Comparison of ENCODE assay signal across 29 mouse cellular contexts in the genomic region with DNA sequence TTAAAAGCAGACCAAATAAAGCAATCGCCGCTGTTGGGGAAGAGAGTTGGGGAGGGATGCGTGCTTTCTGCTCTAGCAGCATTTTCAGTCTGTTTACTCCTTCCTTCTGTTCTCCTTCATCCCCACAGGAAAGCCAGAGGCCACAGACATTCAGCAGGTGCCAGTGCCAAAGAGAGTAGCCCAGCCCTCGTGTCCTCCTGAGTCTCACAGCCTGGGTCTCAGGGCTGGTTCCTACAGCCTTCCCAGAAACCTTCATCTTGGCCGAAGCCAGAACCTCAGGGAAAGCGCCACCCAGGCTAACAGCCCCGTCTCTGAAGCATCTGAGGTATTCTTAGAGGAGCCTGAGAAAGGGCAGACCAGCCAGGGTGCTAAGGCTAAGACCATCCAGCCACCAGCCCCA. TPM values are rescaled to one million over a fixed set of nuclear protein-coding genes. Genes with fewer than 3 reads are reported as not detected.
DNase-seq lines count a peak whose midpoint lies in the region; ATAC-seq and TF ChIP-seq lines count a peak whose summit lies in the region.
"Had no signal": no experiment of that assay in that cellular context is flagged by ENCODE, and none has a peak within 500 bp of the region (broad histone marks: within the 10 kb centered on the region; RNA-seq: fewer than 3 reads in every experiment).

No protein-coding gene starts in this region.

- DNase-seq in heart, postnatal 10 days = no peak
- DNase-seq in midbrain, embryonic 11.5 days (ENCODE audit: low spot score, missing footprints) = peak; percentile 69
- no peak for DNase-seq in liver, embryonic 14.5 days (ENCODE audit: low read depth in 3 of 3, low spot score in 3 of 3)
- no peak for DNase-seq in gastrocnemius, postnatal 10 days
- DNase-seq in cerebellum, postnatal 4 days (ENCODE audit: low spot score in 2 of 2) = no peak
- DNase-seq: adrenal gland, postnatal 14 days; B cell, adult 2 months; cerebellum, adult 9-10 months; gastrocnemius, postnatal 36 days; heart, postnatal 36 days; kidney, adult 9 months; kidney, postnatal 14 days; lung, adult 18-20 months; lung, postnatal 10 days had no signal

- no peak for TF ChIP-seq EP300 in liver, embryonic 14.5 days (IDR thresholded peaks at IDR 0.05; ENCODE audit: low read depth)

- no peak for ATAC-seq in heart, embryonic 12.5 days (ENCODE audit: insufficient number of reproducible peaks, low FRiP score)
- ATAC-seq in midbrain, embryonic 11.5 days (ENCODE audit: low FRiP score) = no peak
- ATAC-seq in midbrain, embryonic 13.5 days = no peak
- no peak for ATAC-seq in liver, embryonic 14.5 days (ENCODE audit: insufficient read depth)
- ATAC-seq: intestine, embryonic 15.5 days had no signal

- no peaks in the 10 kb centered on the region for H3K9me3 ChIP-seq in heart, embryonic 12.5 days (replicated peaks)
- no peaks in the 10 kb centered on the region for H3K9me3 ChIP-seq in midbrain, embryonic 11.5 days (ENCODE audit: control insufficient read depth, low read length)
- no peaks in the 10 kb centered on the region for H3K9me3 ChIP-seq in midbrain, embryonic 13.5 days
- H3K9me3 ChIP-seq in liver, embryonic 14.5 days (ENCODE audit: control insufficient read depth, low read length) = no peaks in the 10 kb centered on the region
- H3K9me3 ChIP-seq: embryonic facial prominence, embryonic 15.5 days; hindbrain, embryonic 15.5 days; intestine, embryonic 15.5 days; midbrain, embryonic 12.5 days had no signal

- 86% methylated on average over 7 of the region's 7 CpGs for WGBS in heart, embryonic 12.5 days
- 83% methylated on average over 7 of the region's 7 CpGs for WGBS in midbrain, embryonic 11.5 days
- 81% methylated on average over 7 of the region's 7 CpGs for WGBS in midbrain, embryonic 13.5 days
- WGBS in liver, embryonic 14.5 days (ENCODE audit: insufficient replicate concordance) = 74% methylated on average over 7 of the region's 7 CpGs

- no peak overlapping the region for H3K4me2 ChIP-seq in heart, embryonic 12.5 days
- no peak overlapping the region for H3K4me2 ChIP-seq in midbrain, embryonic 11.5 days
- H3K4me2 ChIP-seq in midbrain, embryonic 13.5 days (replicated peaks) = no peak overlapping the region
- peak overlapping the region; percentile 97 for H3K4me2 ChIP-seq in liver, embryonic 14.5 days (ENCODE audit: low read depth)
- H3K4me2 ChIP-seq: embryonic facial prominence, embryonic 15.5 days; hindbrain, embryonic 15.5 days; intestine, embryonic 15.5 days; midbrain, embryonic 12.5 days had no signal

- no peak overlapping the region for H3K4me3 ChIP-seq in heart, embryonic 12.5 days
- no peak overlapping the region for H3K4me3 ChIP-seq in midbrain, embryonic 11.5 days (ENCODE audit: low read depth, low read length)
- H3K4me3 ChIP-seq in midbrain, embryonic 13.5 days (replicated peaks) = no peak overlapping the region
- no peak overlapping the region for H3K4me3 ChIP-seq in liver, embryonic 14.5 days (ENCODE audit: insufficient read depth in 1 of 2, low read depth in 2 of 2, low read length in 2 of 2)
- H3K4me3 ChIP-seq: embryonic facial prominence, embryonic 15.5 days; hindbrain, embryonic 15.5 days; intestine, embryonic 15.5 days; midbrain, embryonic 12.5 days had no signal

- no peak overlapping the region for H3K9ac ChIP-seq in heart, embryonic 12.5 days
- no peak overlapping the region for H3K9ac ChIP-seq in midbrain, embryonic 11.5 days (ENCODE audit: low read length)
- H3K9ac ChIP-seq in midbrain, embryonic 13.5 days (replicated peaks) = no peak overlapping the region
- H3K9ac ChIP-seq in liver, embryonic 14.5 days (replicated peaks) = peak overlapping the region; percentile 98
- H3K9ac ChIP-seq: embryonic facial prominence, embryonic 15.5 days; hindbrain, embryonic 15.5 days; intestine, embryonic 15.5 days; midbrain, embryonic 12.5 days had no signal

- H3K4me1 ChIP-seq in heart, embryonic 12.5 days (replicated peaks) = peaks cover 37% of the 10 kb centered on the region
- H3K4me1 ChIP-seq in midbrain, embryonic 11.5 days (ENCODE audit: control insufficient read depth, insufficient read depth, low read length) = no peaks in the 10 kb centered on the region
- H3K4me1 ChIP-seq in midbrain, embryonic 13.5 days (replicated peaks) = 0 out of 2 replicates have a peak, but pooled peaks cover 3% of the 10 kb centered on the region
- peaks cover 88 to 89% of the 10 kb centered on the region in 2 experiments for H3K4me1 ChIP-seq in liver, embryonic 14.5 days (replicated peaks; ENCODE audit: control insufficient read depth in 2 of 2, insufficient read depth in 2 of 2, low read length in 1 of 2)
- H3K4me1 ChIP-seq: hindbrain, embryonic 15.5 days; midbrain, embryonic 12.5 days had no signal

- no peak for TF ChIP-seq CTCF in liver, embryonic 14.5 days (IDR thresholded peaks at IDR 0.05; ENCODE audit: low read depth)

- H3K36me3 ChIP-seq in heart, embryonic 12.5 days = no peaks in the 10 kb centered on the region
- H3K36me3 ChIP-seq in midbrain, embryonic 11.5 days (ENCODE audit: control insufficient read depth, insufficient read depth, low read length) = no peaks in the 10 kb centered on the region
- no peaks in the 10 kb centered on the region for H3K36me3 ChIP-seq in midbrain, embryonic 13.5 days
- H3K36me3 ChIP-seq in liver, embryonic 14.5 days (replicated peaks; ENCODE audit: control insufficient read depth, insufficient read depth, low read depth) = peaks cover 26% of the 10 kb centered on the region
- H3K36me3 ChIP-seq: embryonic facial prominence, embryonic 15.5 days; hindbrain, embryonic 15.5 days; intestine, embryonic 15.5 days; midbrain, embryonic 12.5 days had no signal

- 0 out of 2 replicates have a peak, but pooled peaks cover 2% of the 10 kb centered on the region for H3K27me3 ChIP-seq in heart, embryonic 12.5 days (replicated peaks)
- no peaks in the 10 kb centered on the region for H3K27me3 ChIP-seq in midbrain, embryonic 11.5 days (ENCODE audit: control insufficient read depth, insufficient read depth, low read length)
- H3K27me3 ChIP-seq in midbrain, embryonic 13.5 days = no peaks in the 10 kb centered on the region
- H3K27me3 ChIP-seq in liver, embryonic 14.5 days (ENCODE audit: control insufficient read depth, insufficient read depth, low read length) = no peaks in the 10 kb centered on the region
- H3K27me3 ChIP-seq: CH12.LX; embryonic facial prominence, embryonic 15.5 days; hindbrain, embryonic 15.5 days; intestine, embryonic 15.5 days; midbrain, embryonic 12.5 days had no signal

- H3K27ac ChIP-seq in heart, embryonic 12.5 days (ENCODE audit: poor library complexity, severe bottlenecking) = peak overlapping the region; percentile 56
- no peak overlapping the region for H3K27ac ChIP-seq in midbrain, embryonic 11.5 days (ENCODE audit: low read depth, low read length)
- no peak overlapping the region for H3K27ac ChIP-seq in midbrain, embryonic 13.5 days
- H3K27ac ChIP-seq in liver, embryonic 14.5 days = peak overlapping the region; percentile 99
- H3K27ac ChIP-seq: embryonic facial prominence, embryonic 15.5 days; hindbrain, embryonic 15.5 days; intestine, embryonic 15.5 days; midbrain, embryonic 12.5 days had no signal

- intact Hi-C loops in heart, postnatal 10 days (cut with DNase I) = no loop called here

RNA-seq across cellular contexts. Expression of a gene that starts 10.4 kb away (rescaled TPM):
- polyA plus RNA-seq in heart, embryonic 12.5 days (2016; fragmentation: Nextera tagmentation; extraction: Ambion mirVana) = 0.68 and 0.82 TPM in 2 replicates
- under 1 TPM; 0.57 to 0.62 TPM for total RNA-seq in heart, postnatal 10 days (2021)
- 0.29 and 0.37 TPM in 2 replicates for polyA plus RNA-seq in midbrain, embryonic 11.5 days (2014; fragmentation: Nextera tagmentation; extraction: Ambion mirVana)
- polyA plus RNA-seq in midbrain, embryonic 13.5 days (2015; fragmentation: Nextera tagmentation; extraction: Ambion mirVana) = 0.43 and 0.71 TPM in 2 replicates
- polyA plus RNA-seq in liver, embryonic 14.5 days (2012; rRNA removed) = 3.6 and 3.7 TPM in 2 replicates
- polyA plus RNA-seq in liver, embryonic 14.5 days (2014; fragmentation: Nextera tagmentation; extraction: Ambion mirVana) = 5.3 and 8.7 TPM in 2 replicates
- total RNA-seq in gastrocnemius, postnatal 10 days (2021) = under 1 TPM; 0.68 to 0.88 TPM

RNA-seq across cellular contexts. Expression of a gene that starts 13.1 kb away (rescaled TPM):
- 8.4 and 9.0 TPM in 2 replicates for polyA plus RNA-seq in heart, embryonic 12.5 days (2016; fragmentation: Nextera tagmentation; extraction: Ambion mirVana)
- total RNA-seq in heart, postnatal 10 days (2021) = 10 to 100 TPM; 40.5 to 42.7 TPM
- polyA plus RNA-seq in midbrain, embryonic 11.5 days (2014; fragmentation: Nextera tagmentation; extraction: Ambion mirVana) = 6.3 and 9.5 TPM in 2 replicates
- 21.3 and 21.5 TPM in 2 replicates for polyA plus RNA-seq in midbrain, embryonic 13.5 days (2015; fragmentation: Nextera tagmentation; extraction: Ambion mirVana)
- 6.4 and 7.2 TPM in 2 replicates for polyA plus RNA-seq in liver, embryonic 14.5 days (2012; rRNA removed)
- polyA plus RNA-seq in liver, embryonic 14.5 days (2014; fragmentation: Nextera tagmentation; extraction: Ambion mirVana) = 1.7 and 3.6 TPM in 2 replicates
- 10 to 100 TPM in 1 of 2 experiments, 1 to 10 TPM in 1; 9.2 to 13.9 TPM for total RNA-seq in gastrocnemius, postnatal 10 days (2021)

RNA-seq across cellular contexts. Expression of a gene that starts 25.1 kb away (rescaled TPM):
- 8.8 and 9.9 TPM in 2 replicates for polyA plus RNA-seq in heart, embryonic 12.5 days (2016; fragmentation: Nextera tagmentation; extraction: Ambion mirVana)
- 1 to 10 TPM; 5.6 to 7.0 TPM for total RNA-seq in heart, postnatal 10 days (2021)
- 11.7 and 13.6 TPM in 2 replicates for polyA plus RNA-seq in midbrain, embryonic 11.5 days (2014; fragmentation: Nextera tagmentation; extraction: Ambion mirVana)
- 20.5 and 23.5 TPM in 2 replicates for polyA plus RNA-seq in midbrain, embryonic 13.5 days (2015; fragmentation: Nextera tagmentation; extraction: Ambion mirVana)
- 4.3 and 5.8 TPM in 2 replicates for polyA plus RNA-seq in liver, embryonic 14.5 days (2012; rRNA removed)
- 19.0 and 22.8 TPM in 2 replicates for polyA plus RNA-seq in liver, embryonic 14.5 days (2014; fragmentation: Nextera tagmentation; extraction: Ambion mirVana)
- 1 to 10 TPM; 3.8 to 4.5 TPM for total RNA-seq in gastrocnemius, postnatal 10 days (2021)

RNA-seq across cellular contexts. Expression of a gene that starts 26.6 kb away (rescaled TPM):
- polyA plus RNA-seq in heart, embryonic 12.5 days (2016; fragmentation: Nextera tagmentation; extraction: Ambion mirVana) = not detected in 2 replicates
- total RNA-seq in heart, postnatal 10 days (2021) = not detected
- not detected in 2 replicates for polyA plus RNA-seq in midbrain, embryonic 11.5 days (2014; fragmentation: Nextera tagmentation; extraction: Ambion mirVana)
- 0.09 TPM in 1 of 2 replicates, not detected in the other for polyA plus RNA-seq in midbrain, embryonic 13.5 days (2015; fragmentation: Nextera tagmentation; extraction: Ambion mirVana)
- polyA plus RNA-seq in liver, embryonic 14.5 days (2012; rRNA removed) = not detected in 2 replicates
- not detected in 2 replicates for polyA plus RNA-seq in liver, embryonic 14.5 days (2014; fragmentation: Nextera tagmentation; extraction: Ambion mirVana)
- not detected for total RNA-seq in gastrocnemius, postnatal 10 days (2021)
- total RNA-seq: adrenal gland, postnatal 14 days; CH12.LX; common myeloid progenitor, adult 5-6 weeks; gastrocnemius, postnatal 36 days; layer of hippocampus, adult 18-20 months had no signal
- polyA plus RNA-seq: brain, embryonic 14.5 days; embryonic facial prominence, embryonic 15.5 days; forebrain, embryonic 11.5 days; hindbrain, embryonic 15.5 days; intestine, embryonic 15.5 days; limb, embryonic 11.5 days; midbrain, embryonic 12.5 days; neural tube, embryonic 11.5 days; small intestine, adult 2 months had no signal

RNA-seq across cellular contexts. Expression of a gene that starts 58.5 kb away (rescaled TPM):
- polyA plus RNA-seq in heart, embryonic 12.5 days (2016; fragmentation: Nextera tagmentation; extraction: Ambion mirVana) = 0.15 and 0.21 TPM in 2 replicates
- under 1 TPM; 0.19 to 0.20 TPM for total RNA-seq in heart, postnatal 10 days (2021)
- not detected in 2 replicates for polyA plus RNA-seq in midbrain, embryonic 11.5 days (2014; fragmentation: Nextera tagmentation; extraction: Ambion mirVana)
- polyA plus RNA-seq in midbrain, embryonic 13.5 days (2015; fragmentation: Nextera tagmentation; extraction: Ambion mirVana) = not detected in 2 replicates
- not detected in 2 replicates for polyA plus RNA-seq in liver, embryonic 14.5 days (2012; rRNA removed)
- not detected in 2 replicates for polyA plus RNA-seq in liver, embryonic 14.5 days (2014; fragmentation: Nextera tagmentation; extraction: Ambion mirVana)
- total RNA-seq in gastrocnemius, postnatal 10 days (2021) = not detected
- total RNA-seq: adrenal gland, postnatal 14 days; common myeloid progenitor, adult 5-6 weeks; layer of hippocampus, adult 18-20 months; layer of hippocampus, postnatal 25 days had no signal
- polyA plus RNA-seq: forebrain, embryonic 11.5 days; hindbrain, embryonic 15.5 days; limb, embryonic 11.5 days; midbrain, embryonic 12.5 days; neural tube, embryonic 11.5 days had no signal

Comparison
In these comparisons a context has a peak if more than half of its experiments do, and no peak if none do; other contexts are left out.
1. H3K27ac ChIP-seq: peak in heart, embryonic 12.5 days (single experiment) and liver, embryonic 14.5 days (single experiment); none in midbrain, embryonic 11.5 days (single experiment) and midbrain, embryonic 13.5 days (single experiment).